Mouse (Mus musculus) right cerebral cortex, postnatal 10 days (tissue): ENCODE results near the gene Fzd2.

Experiments
- DNase-seq, 2 experiments: peaks; one replicate each; pipeline ENCODE4 v3.0.0; 2021; ENCODE audit warnings: low spot score in 2 of 2

The Fzd2 gene

GRCm38 (mm10) chr11:102619449-102619848, 15.3 kb downstream of the Fzd2 start:
- DNase-seq = no peak

DNA sequence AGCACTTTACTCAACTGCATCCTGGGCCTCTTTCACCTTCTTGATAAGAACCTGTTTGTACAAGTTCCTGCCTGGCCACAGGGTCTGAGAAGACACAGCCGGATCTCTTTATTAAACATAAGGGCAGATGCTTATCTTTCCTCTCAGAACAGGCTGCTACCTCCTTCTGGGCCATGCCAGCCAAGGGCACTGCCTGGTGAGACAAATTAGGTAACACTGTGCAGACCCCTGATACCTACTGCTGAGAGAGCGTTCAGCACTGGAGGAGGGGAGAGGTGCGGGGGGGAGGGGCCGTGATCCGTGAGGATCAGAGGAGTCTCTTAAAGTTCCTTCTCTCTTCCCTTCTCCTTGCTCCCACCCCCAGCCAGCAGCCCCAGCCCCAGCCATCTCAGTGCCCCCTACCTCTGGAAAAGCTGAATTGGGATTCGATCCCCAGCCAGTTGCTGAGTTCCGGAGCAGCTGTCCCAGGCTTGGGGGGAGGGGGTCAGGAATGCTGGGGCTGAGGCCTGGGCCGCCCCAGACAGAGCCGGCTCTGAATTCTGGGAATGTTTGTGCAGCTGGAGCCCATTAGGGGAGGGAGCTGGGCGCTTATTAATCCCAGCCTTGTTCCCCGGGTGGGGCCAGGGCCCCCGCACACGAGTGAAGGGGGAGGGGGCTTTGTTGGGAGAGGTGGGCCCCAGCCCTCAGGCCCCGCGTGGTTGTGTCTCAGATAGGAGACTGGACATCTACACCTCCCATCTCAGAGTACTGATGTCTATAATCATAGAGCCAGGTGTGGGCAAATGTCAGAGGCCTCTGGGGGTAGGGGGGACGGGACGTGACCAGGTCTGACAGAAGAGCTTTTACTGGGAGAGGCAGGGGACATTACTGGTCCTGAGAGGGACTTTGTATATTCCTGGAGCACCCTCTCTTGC, 19.9 kb downstream of the Fzd2 start:
- peak; percentile 39 to 40 for DNase-seq

DNA sequence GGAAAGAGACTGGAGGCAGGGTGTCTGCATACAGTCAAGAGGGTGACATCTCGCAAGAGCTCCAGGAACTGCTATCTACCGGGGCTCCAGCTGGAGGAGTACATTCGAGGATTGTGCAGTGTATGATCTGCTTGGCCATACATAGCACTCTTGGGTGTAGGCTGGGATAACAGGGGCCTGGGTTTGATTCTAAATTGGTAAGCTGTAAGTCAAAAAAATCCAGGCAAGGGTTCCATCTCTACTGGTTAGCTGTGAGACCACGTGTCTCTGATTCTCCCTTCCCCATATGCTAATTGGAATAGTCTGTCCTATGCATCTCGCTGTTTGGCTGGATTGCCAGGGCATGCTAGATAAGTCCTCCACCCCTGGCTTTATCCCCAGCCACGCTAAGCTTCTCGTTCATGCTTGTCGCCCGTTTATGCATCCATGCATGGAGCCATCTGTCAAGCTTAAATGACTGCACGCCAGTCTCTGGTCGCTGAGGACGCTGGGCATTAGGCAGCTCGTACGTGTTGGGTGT, 20.8 kb downstream of the Fzd2 start:
- DNase-seq = peak in 1 of 2 experiments; percentile 50

DNA sequence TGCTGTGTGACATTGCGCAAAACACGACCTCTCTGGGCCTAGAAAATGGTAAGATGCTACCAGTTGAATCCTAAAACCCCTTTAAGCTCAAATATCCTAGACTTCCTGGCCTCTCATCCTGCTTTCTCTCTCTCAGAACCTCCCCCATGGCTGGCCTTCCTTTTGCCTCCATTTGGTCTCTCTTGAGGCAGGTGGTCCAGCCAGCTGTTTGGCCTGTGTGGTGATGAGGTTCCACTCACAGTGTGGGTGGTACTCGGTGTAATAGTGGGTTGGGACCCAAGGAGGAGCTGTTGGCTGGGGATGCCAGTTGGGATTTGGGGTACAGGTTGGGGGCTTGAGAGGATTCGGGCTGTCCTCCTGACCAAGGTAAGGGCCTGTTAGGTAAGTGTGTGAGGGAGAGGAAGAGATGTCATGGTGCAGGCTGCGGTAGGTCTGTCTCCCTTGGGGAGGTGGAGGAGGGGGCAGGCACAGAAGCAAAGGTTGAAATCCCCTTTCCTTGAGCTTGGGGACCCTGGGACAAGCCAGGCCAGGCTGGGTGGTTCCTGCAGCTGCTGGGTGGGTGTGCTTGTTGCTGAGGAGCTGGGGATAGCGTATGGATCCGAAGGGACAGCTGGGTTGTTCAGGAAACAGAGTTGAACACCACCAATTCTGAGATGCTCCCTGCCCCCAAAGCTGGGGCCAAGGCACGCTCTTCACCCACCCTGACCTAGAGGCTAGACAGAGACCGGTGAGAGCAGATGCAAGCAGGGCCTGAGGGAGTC, 23.2 kb downstream of the Fzd2 start:
- no peak for DNase-seq

DNA sequence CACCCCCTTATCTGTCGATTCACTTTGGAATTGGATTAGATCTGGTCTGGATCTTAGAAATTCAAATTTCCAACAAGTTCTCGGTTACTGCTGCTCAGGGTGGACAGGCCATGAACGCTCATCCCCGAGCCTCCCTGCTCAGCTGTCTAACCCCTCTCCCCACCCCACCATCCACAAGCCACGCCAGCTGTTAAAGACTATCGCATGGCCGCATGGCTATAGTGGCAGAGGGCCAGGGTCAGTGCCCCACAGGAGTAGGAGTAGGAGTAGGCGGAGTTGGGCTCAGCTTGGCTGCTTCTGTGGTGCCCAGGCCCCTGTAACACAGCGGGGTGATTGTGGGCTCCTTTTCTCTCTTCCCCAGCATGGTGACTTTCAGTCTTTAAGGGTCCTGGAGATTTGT, 24.3 kb downstream of the Fzd2 start:
- DNase-seq = no peak

DNA sequence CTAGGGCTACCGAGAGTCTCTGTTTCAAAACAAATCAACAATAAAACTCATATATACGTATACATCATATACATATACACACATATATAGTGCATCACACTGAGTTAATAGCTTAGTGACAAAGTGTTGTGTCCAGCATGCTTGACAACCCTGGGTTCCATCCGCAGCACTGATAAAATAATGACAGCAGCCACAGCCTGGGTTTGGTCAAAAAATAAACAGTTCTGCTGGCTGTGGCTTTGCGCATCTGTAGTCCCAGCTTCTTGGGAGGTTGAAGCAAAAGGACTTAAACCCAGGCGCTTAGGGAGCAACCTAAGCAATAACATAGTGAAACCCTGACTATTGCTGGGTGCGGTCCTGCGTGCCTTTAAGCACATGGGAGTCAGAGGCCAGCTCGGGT, 25.2 kb downstream of the Fzd2 start:
- no peak for DNase-seq

GRCm38 (mm10) chr11:102630731-102631130, 26.5 kb downstream of the Fzd2 start:
- no peak for DNase-seq

DNA sequence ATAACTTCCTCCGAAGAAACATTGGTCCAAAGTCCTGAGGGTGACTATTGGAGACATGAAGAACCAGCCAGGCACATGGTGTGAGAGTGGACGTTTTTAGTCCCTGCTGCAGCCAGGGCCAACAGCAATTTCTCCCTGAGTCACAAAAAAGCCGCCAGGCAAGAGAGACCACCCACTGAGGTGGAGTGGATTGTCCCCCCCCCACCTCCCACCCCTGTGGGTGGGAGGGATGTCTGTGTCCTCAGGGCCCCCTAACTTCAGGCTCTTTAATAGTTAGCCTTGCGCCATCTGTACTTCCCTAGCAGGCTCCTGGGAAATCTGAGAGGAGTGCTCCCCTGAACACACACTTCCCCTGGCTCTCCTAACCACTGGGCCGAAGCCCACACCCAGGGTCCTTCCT, 27.0 kb downstream of the Fzd2 start:
- no peak for DNase-seq

GRCm38 (mm10) chr11:102632725-102633124, 28.5 kb downstream of the Fzd2 start:
- no peak for DNase-seq

DNA sequence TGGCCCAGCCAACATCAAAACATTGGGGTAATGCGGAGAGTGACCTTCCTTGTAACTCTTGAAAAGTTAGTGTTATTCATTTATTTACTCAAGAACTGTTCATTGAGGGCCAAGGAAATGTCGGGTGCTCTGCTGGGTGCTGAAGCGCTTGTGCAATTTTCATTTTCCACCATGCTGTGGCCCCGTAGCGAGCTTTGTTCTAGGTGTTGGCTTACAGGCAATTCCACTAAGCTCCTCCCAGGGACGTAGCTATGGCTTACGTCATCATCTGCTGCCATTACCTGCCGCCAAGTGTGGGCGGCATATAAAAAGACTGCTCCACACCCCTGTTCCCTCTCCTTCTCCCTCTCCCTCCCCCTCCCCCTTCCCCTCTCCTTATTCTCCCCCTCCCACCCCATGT, 29.2 kb downstream of the Fzd2 start:
- DNase-seq = no peak

DNA sequence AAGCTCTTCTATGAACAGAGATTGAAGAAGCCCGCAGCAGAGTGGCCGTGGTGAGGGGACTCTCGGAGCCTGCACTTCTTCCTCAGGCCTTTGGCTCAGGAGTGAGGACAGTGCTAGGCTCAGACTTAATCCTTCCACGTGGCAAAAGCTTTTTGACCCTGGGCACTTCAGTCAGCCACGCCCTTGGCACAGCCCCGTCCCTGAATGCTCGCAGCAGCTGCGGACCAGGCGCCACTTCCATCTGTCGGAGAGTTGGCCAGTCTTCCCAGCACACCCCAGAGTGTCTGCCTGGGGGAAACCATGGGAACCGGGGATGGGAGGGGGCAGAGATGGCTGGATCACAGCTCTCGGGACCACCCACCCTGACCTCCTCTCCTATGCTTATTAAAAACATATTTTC, 32.7 kb downstream of the Fzd2 start:
- DNase-seq = peak; percentile 38 to 43

- DNase-seq = no peak
Observed at GRCm38 (mm10) chr11:102643891-102644382, 39.7 kb downstream of the Fzd2 start.

- DNase-seq = no peak
Observed at GRCm38 (mm10) chr11:102646226-102646625, 42.0 kb downstream of the Fzd2 start.

DNA sequence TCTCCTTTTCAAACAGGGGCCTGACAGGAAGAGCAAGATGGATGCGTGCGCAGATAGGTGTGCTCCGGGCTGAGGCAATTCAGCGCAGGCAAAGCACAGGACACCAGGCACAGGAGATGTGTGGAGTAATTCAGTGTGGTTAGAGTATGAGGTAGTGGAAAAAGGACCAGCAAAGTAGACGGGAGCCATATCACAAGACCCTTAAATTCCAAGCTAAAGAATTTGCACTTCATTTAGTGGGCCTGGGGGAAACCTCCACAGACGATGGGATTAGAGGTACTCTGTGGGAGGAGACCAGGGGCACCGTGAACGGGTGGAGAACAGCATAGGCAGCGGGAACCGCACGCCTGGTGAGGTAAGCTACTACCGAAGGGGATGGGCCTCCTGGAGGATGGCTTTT, 43.7 kb downstream of the Fzd2 start:
- DNase-seq = no peak

DNA sequence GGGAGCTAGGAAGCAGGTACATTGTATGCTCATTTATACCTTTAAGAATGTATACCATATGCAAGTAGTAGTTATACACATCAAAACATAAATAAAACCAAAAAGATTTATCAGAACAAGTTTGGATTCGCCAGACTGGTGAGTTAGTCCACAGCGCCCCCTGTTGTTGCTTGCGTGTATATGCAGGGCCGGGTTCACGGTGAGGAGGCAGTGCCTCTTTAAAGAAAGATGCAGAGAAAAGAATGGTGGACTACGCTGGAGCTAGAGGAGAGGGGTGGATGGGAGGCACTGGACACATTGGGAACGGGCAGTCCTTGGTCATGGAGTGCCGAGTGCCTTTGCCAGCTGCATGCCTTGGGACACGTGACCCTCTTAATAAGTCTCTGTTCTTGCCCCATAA, 47.2 kb downstream of the Fzd2 start:
- peak; percentile 65 to 80 for DNase-seq

DNA sequence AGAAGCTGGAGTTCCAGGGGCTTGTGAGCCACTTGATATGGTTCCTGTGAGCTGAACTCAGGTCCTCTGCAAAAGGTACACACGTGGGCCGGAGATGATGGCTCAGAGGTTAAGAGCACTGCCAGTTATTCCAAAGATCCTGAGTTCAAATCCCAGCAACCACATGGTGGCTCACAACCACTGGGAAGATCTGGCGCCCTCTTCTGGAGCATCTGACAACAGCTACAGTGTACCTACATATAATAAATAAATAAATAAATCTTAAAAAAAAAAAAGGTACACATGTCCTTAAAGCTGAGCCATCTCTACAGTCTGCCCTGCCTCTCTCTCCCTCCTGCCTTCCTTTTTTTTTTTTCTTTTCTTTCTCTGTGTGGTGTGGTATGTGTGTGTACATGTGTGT, 48.6 kb downstream of the Fzd2 start:
- no peak for DNase-seq

DNA sequence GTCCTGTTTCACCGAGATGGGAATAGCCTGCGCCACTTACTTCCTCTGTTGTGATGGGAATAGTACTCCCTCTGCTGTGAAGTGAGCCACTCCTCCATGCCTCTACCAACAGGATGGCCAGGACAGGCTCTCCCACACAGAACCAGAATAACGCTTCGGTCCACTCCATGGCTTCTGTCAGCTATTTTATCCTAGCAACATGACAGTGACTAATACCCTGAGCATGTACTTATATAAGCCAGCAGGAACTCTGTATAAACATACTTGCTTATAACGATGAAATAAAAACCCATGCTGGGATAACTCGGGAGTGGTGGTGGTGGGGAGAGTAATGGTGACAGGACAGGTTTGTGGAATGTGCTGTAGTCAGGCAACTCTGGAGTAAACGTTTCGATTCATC, 51.7 kb downstream of the Fzd2 start:
- no peak for DNase-seq

GRCm38 (mm10) chr11:102656326-102656926, 52.2 kb downstream of the Fzd2 start:
- DNase-seq = no peak

DNA sequence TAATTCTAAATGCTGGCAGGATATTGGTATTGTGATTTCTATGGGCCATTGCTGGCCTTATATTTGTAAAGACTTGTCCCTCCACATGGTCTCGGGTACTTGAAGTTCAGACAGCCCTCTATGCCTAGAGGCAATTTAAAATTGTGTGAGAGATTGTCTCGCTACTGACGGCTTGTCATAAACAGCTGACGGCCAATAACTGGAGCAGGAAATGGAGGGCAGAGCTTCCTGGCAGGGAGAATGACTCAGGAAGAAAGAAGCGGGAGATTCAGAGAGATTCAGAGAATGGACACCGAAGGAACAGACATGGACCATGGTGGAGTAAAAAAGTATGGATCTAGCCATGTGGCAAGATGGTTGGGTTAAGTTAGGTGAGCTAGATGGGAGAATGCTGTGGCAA, 52.7 kb downstream of the Fzd2 start:
- DNase-seq = no peak
